Mouse (Mus musculus) testis, adult 2 months (tissue): Measurements from ENCODE around the gene Olfr743.

Experiments used
- CTCF ChIP-seq: fragments of 200-500 bp; IDR thresholded peaks from 2 replicates; pipeline ENCODE4 v1.5.1; 2012; ENCODE audit warnings: low read depth, mild to moderate bottlenecking, inconsistent platforms, low read length, moderate library complexity; ENCODE audit not compliant: control insufficient read depth, insufficient read depth, insufficient replicate concordance
- POLR2A ChIP-seq: fragments of 200-500 bp; IDR thresholded peaks from 2 replicates; pipeline ENCODE4 v1.6.1; 2012; ENCODE audit warnings: low read depth, mild to moderate bottlenecking, inconsistent platforms, low read length, moderate library complexity; ENCODE audit not compliant: control insufficient read depth

DNA sequence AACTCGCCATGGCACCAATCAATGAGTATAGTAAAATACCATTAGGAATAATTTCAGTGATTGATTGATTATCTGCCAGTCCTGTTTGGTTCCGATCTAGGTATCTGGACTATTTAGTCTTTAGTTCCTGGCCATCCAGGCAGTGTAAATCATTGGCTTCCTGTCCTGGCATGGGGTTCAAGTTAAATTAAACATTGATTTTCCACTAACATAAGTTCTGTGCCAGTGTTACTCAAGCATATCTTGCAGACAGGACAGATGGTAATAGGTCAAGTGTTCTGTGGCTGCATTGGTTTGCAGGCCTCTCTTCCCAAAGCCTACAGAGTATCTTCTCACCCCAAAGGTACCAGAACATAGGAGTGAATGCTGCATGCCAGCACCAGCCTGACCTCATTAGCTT is 43.2 kb upstream of the Olfr743 start:
- no peak for TF ChIP-seq CTCF
- TF ChIP-seq POLR2A, result no peak
